Mouse (Mus musculus) embryonic facial prominence, embryonic 11.5 days (tissue): ENCODE data around the gene Tubb2a. TPM values are rescaled to one million over a fixed set of nuclear protein-coding genes. Genes with fewer than 3 reads are reported as not detected.
A peak's percentile ranks its signal among the peaks of the same experiment; 100 is the strongest.

Experiments used
- ATAC-seq: fragments of 200-750 bp; cut with Nextera tagmentation; replicated peaks from 2 replicates; pipeline ENCODE4 v1.8.0; 2017; ENCODE audit warnings: low read depth; ENCODE audit not compliant: insufficient number of reproducible peaks, low FRiP score, low TSS enrichment
- DNase-seq: peaks from one replicate; pipeline ENCODE4 v3.0.0-alpha.2; 2015; ENCODE audit warnings: low spot score
- H3K27ac ChIP-seq: fragments of 300-500 bp; sonication (generic); replicated peaks from 2 replicates; pipeline ENCODE4 v1.5.1; 2014; ENCODE audit warnings: mild to moderate bottlenecking, low read depth, low read length, control low read depth
- H3K27me3 ChIP-seq: fragments of 300-500 bp; sonication (generic); 2 replicates; pipeline ENCODE4 v1.6.1; 2014; ENCODE audit warnings: mild to moderate bottlenecking, low read length, moderate library complexity, mixed read lengths; ENCODE audit not compliant: control insufficient read depth, insufficient read depth
- H3K36me3 ChIP-seq: fragments of 300-500 bp; sonication (generic); replicated peaks from 2 replicates; pipeline ENCODE4 v1.6.1; 2014; ENCODE audit warnings: low read depth, mild to moderate bottlenecking, low read length, moderate library complexity, mixed read lengths; ENCODE audit not compliant: control insufficient read depth, insufficient read depth
- H3K4me1 ChIP-seq: fragments of 300-500 bp; sonication (generic); 2 replicates; pipeline ENCODE4 v1.6.1; 2014; ENCODE audit warnings: low read length, mixed read lengths; ENCODE audit not compliant: control insufficient read depth, insufficient read depth
- H3K4me2 ChIP-seq: fragments of 300-500 bp; sonication (generic); 2 replicates; pipeline ENCODE4 v1.6.1; 2014; ENCODE audit warnings: low read depth, mild to moderate bottlenecking, control low read depth, low read length, moderate library complexity
- H3K4me3 ChIP-seq: fragments of 300-500 bp; sonication (generic); 2 replicates; pipeline ENCODE4 v1.5.1; 2014; ENCODE audit warnings: low read depth, low read length, control low read depth
- H3K9ac ChIP-seq: fragments of 300-500 bp; sonication (generic); replicated peaks from 2 replicates; pipeline ENCODE4 v1.6.1; 2014; ENCODE audit warnings: mild to moderate bottlenecking, control low read depth, low read length
- H3K9me3 ChIP-seq: fragments of 300-500 bp; sonication (generic); replicated peaks from 2 replicates; pipeline ENCODE4 v1.6.1; 2016; ENCODE audit warnings: mild to moderate bottlenecking, low read length, inconsistent platforms, mixed read lengths; ENCODE audit not compliant: control insufficient read depth
- WGBS: fragments of 180-500 bp; shearing (Covaris S2); extraction: QIAGEN DNeasy Blood & Tissue Kit; methylation state at CpG from one replicate; pipeline ENCODE4 v1.1.7; 2014; 5-methylcytosine and 5-hydroxymethylcytosine counted together
- polyA plus RNA-seq: library from polyadenylated mRNA; unstranded; fragments of >200 nt; fragmentation: Nextera tagmentation; extraction: Ambion mirVana; gene quantifications from 2 replicates; pipeline ENCODE4 v1.2.1, GENCODE M21; 2014

The Tubb2a gene
- polyA plus RNA-seq, 1 experiment from 2014 or later, result 115 TPM

GRCm38 (mm10) chr13:34101908-34102307 is 24.1 kb upstream of the Tubb2a start:
- no peak overlapping the region for H3K27ac ChIP-seq
- no peak overlapping the region for H3K9ac ChIP-seq
- no peak overlapping the region for H3K4me3 ChIP-seq
- ATAC-seq (no peak), DNase-seq (no peak)
- no peaks in the 10 kb centered on the region for H3K9me3 ChIP-seq
- H3K4me2 ChIP-seq, result no peak overlapping the region
- no peaks in the 10 kb centered on the region for H3K36me3 ChIP-seq
- WGBS, result 87% methylated on average over 9 of the region's 9 CpGs
- no peaks in the 10 kb centered on the region for H3K27me3 ChIP-seq
- H3K4me1 ChIP-seq, result no peaks in the 10 kb centered on the region

GRCm38 (mm10) chr13:34101247-34101646 is 23.4 kb upstream of the Tubb2a start:
- no peaks in the 10 kb centered on the region for H3K9me3 ChIP-seq
- H3K4me2 ChIP-seq, result no peak overlapping the region
- H3K36me3 ChIP-seq, result no peaks in the 10 kb centered on the region
- no peaks in the 10 kb centered on the region for H3K27me3 ChIP-seq
- no peak overlapping the region for H3K27ac ChIP-seq
- no peak overlapping the region for H3K4me3 ChIP-seq
- ATAC-seq, result no peak
- no peaks in the 10 kb centered on the region for H3K4me1 ChIP-seq
- no peak for DNase-seq
- H3K9ac ChIP-seq, result no peak overlapping the region
- 94% methylated on average over 10 of the region's 10 CpGs for WGBS

GRCm38 (mm10) chr13:34100733-34101132 is 22.9 kb upstream of the Tubb2a start:
- Histone ChIP-seq H3K27ac (no peak overlapping the region), H3K36me3 (no peaks in the 10 kb centered on the region), H3K9ac (no peak overlapping the region), H3K27me3 (no peaks in the 10 kb centered on the region), H3K4me2 (no peak overlapping the region), H3K9me3 (no peaks in the 10 kb centered on the region), H3K4me3 (no peak overlapping the region), H3K4me1 (no peaks in the 10 kb centered on the region)
- DNase-seq (no peak), ATAC-seq (no peak)
- 83% methylated on average over 3 of the region's 3 CpGs for WGBS

GRCm38 (mm10) chr13:34097086-34097485 is 19.3 kb upstream of the Tubb2a start:
- WGBS, result 80% methylated on average over 3 of the region's 3 CpGs
- H3K27ac ChIP-seq, result no peak overlapping the region
- no peaks in the 10 kb centered on the region for H3K36me3 ChIP-seq
- no peak overlapping the region for H3K4me2 ChIP-seq
- ATAC-seq, result no peak
- H3K4me3 ChIP-seq, result no peak overlapping the region
- H3K27me3 ChIP-seq, result no peaks in the 10 kb centered on the region
- DNase-seq, result no peak
- H3K9ac ChIP-seq, result no peak overlapping the region
- no peaks in the 10 kb centered on the region for H3K9me3 ChIP-seq
- no peaks in the 10 kb centered on the region for H3K4me1 ChIP-seq

- no peak overlapping the region for H3K4me3 ChIP-seq
- WGBS, result 51% methylated on average over 4 of the region's 4 CpGs
- H3K4me2 ChIP-seq, result no peak overlapping the region
- no peaks in the 10 kb centered on the region for H3K27me3 ChIP-seq
- no peaks in the 10 kb centered on the region for H3K9me3 ChIP-seq
- ATAC-seq (no peak), DNase-seq (no peak)
- H3K9ac ChIP-seq, result no peak overlapping the region
- no peaks in the 10 kb centered on the region for H3K36me3 ChIP-seq
- no peak overlapping the region for H3K27ac ChIP-seq
- H3K4me1 ChIP-seq, result no peaks in the 10 kb centered on the region
These were observed 18.6 kb upstream of the Tubb2a start for GRCm38 (mm10) chr13:34096455-34096854.

GRCm38 (mm10) chr13:34095542-34096435 is 18.0 kb upstream of the Tubb2a start:
- WGBS, result 45% methylated on average over 7 of the region's 7 CpGs
- Histone ChIP-seq H3K9me3 (no peaks in the 10 kb centered on the region), H3K4me3 (no peak overlapping the region), H3K27ac (no peak overlapping the region), H3K27me3 (no peaks in the 10 kb centered on the region), H3K9ac (no peak overlapping the region), H3K36me3 (no peaks in the 10 kb centered on the region), H3K4me1 (no peaks in the 10 kb centered on the region), H3K4me2 (no peak overlapping the region)
- 0 out of 2 replicates have a peak, but pooled peaks have one; percentile 70 for ATAC-seq
- DNase-seq, result peak; percentile 26

GRCm38 (mm10) chr13:34089358-34089757 is 11.6 kb upstream of the Tubb2a start:
- no peak overlapping the region for H3K4me3 ChIP-seq
- H3K27ac ChIP-seq, result no peak overlapping the region
- DNase-seq, result no peak
- no peaks in the 10 kb centered on the region for H3K4me1 ChIP-seq
- no peak overlapping the region for H3K9ac ChIP-seq
- H3K27me3 ChIP-seq, result no peaks in the 10 kb centered on the region
- no peak overlapping the region for H3K4me2 ChIP-seq
- no peak for ATAC-seq
- H3K9me3 ChIP-seq, result no peaks in the 10 kb centered on the region
- WGBS, result 55% methylated on average over 3 of the region's 3 CpGs
- H3K36me3 ChIP-seq, result no peaks in the 10 kb centered on the region

GRCm38 (mm10) chr13:34088871-34089288 is 11.1 kb upstream of the Tubb2a start:
- H3K27me3 ChIP-seq, result no peaks in the 10 kb centered on the region
- H3K36me3 ChIP-seq, result no peaks in the 10 kb centered on the region
- H3K4me3 ChIP-seq, result no peak overlapping the region
- DNase-seq (peak; percentile 45), ATAC-seq (peak; percentile 81; the same call in 1 of the 2 replicates)
- H3K4me1 ChIP-seq, result no peaks in the 10 kb centered on the region
- H3K9me3 ChIP-seq, result no peaks in the 10 kb centered on the region
- WGBS, result 52% methylated on average over 7 of the region's 7 CpGs
- no peak overlapping the region for H3K4me2 ChIP-seq
- no peak overlapping the region for H3K9ac ChIP-seq
- no peak overlapping the region for H3K27ac ChIP-seq
